Mouse (Mus musculus) forebrain, embryonic 14.5 days (tissue): ENCODE data around the gene Podxl2. TPM values are rescaled to one million over a fixed set of nuclear protein-coding genes. Genes with fewer than 3 reads are reported as not detected.

Experiments
- ATAC-seq: fragments of 200-750 bp; cut with Nextera tagmentation; 2 replicates; pipeline ENCODE4 v1.8.0; 2017; ENCODE audit warnings: mild to moderate bottlenecking, moderate library complexity
- DNase-seq: peaks from one replicate; pipeline ENCODE4 v3.0.0-alpha.2; 2015; ENCODE audit warnings: low spot score
- H3K27ac ChIP-seq: fragments of 300-500 bp; sonication (generic); 2 replicates; pipeline ENCODE4 v1.5.1; 2014; ENCODE audit warnings: low read depth, mild to moderate bottlenecking, control low read depth, low read length, moderate library complexity
- H3K27me3 ChIP-seq: fragments of 300-500 bp; sonication (generic); replicated peaks from 2 replicates; pipeline ENCODE4 v1.6.1; 2014; ENCODE audit warnings: low read length, control low read depth, mixed read lengths; ENCODE audit not compliant: control insufficient read depth, insufficient read depth
- H3K36me3 ChIP-seq: fragments of 300-500 bp; sonication (generic); 2 replicates; pipeline ENCODE4 v1.6.1; 2014; ENCODE audit warnings: low read length, control low read depth; ENCODE audit not compliant: control insufficient read depth, insufficient read depth
- H3K4me1 ChIP-seq: fragments of 300-500 bp; sonication (generic); 2 replicates; pipeline ENCODE4 v1.6.1; 2014; ENCODE audit warnings: antibody characterized with exemption, low read length, control low read depth; ENCODE audit not compliant: control insufficient read depth, insufficient read depth
- H3K4me2 ChIP-seq: fragments of 300-500 bp; sonication (generic); 2 replicates; pipeline ENCODE4 v1.6.1; 2014; ENCODE audit warnings: mild to moderate bottlenecking, control low read depth, low read length
- H3K4me3 ChIP-seq: fragments of 300-500 bp; sonication (generic); 2 replicates; pipeline ENCODE4 v1.5.1; 2014; ENCODE audit warnings: low read depth, low read length, control low read depth
- H3K9ac ChIP-seq: fragments of 300-500 bp; sonication (generic); 2 replicates; pipeline ENCODE4 v1.6.1; 2014; ENCODE audit warnings: mild to moderate bottlenecking, low read length, control low read depth, moderate library complexity
- H3K9me3 ChIP-seq: fragments of 300-500 bp; sonication (generic); replicated peaks from 2 replicates; pipeline ENCODE4 v1.6.1; 2016; ENCODE audit warnings: low read length, control low read depth, mixed read lengths; ENCODE audit not compliant: control insufficient read depth
- WGBS: fragments of 180-500 bp; shearing (Covaris S2); extraction: QIAGEN DNeasy Blood & Tissue Kit; methylation state at CpG from one replicate; pipeline ENCODE4 v1.1.7; 2014; 5-methylcytosine and 5-hydroxymethylcytosine counted together
- polyA plus RNA-seq: library from polyadenylated mRNA; unstranded; fragments of >200 nt; fragmentation: Nextera tagmentation; extraction: Ambion mirVana; gene quantifications from 2 replicates; pipeline ENCODE4 v1.2.1, GENCODE M21; 2014

Gene Podxl2
- polyA plus RNA-seq, 1 experiment from 2014 or later, result 334 TPM

DNA sequence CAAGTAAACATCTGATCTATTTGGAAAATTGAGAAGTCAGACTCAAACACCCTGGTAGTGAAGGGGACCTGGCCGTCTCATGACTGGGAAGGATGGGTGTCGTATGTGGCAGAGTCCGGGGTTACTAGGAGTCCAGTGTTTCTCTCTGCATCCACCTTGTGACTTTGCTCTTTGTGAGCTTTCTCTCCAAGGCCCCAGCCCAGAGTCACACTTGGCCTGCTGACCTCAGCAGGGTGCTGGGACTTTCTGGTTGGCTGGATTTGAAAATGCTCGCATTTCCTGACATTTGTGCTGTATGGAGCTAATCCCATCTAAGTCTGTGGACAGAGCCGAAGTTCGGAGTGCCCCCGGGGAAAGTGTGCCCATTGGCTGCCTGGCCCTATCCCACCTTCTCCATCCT, 30.2 kb upstream of the Podxl2 start:
- Histone ChIP-seq H3K27ac (no peak overlapping the region), H3K4me3 (no peak overlapping the region), H3K4me2 (no peak overlapping the region), H3K9ac (no peak overlapping the region), H3K36me3 (peaks cover 7% of the 10 kb centered on the region), H3K4me1 (peaks cover 18% of the 10 kb centered on the region), H3K27me3 (no peaks in the 10 kb centered on the region), H3K9me3 (no peaks in the 10 kb centered on the region)
- WGBS, result 81% methylated on average over 7 of the region's 7 CpGs
- DNase-seq (no peak), ATAC-seq (no peak)

DNA sequence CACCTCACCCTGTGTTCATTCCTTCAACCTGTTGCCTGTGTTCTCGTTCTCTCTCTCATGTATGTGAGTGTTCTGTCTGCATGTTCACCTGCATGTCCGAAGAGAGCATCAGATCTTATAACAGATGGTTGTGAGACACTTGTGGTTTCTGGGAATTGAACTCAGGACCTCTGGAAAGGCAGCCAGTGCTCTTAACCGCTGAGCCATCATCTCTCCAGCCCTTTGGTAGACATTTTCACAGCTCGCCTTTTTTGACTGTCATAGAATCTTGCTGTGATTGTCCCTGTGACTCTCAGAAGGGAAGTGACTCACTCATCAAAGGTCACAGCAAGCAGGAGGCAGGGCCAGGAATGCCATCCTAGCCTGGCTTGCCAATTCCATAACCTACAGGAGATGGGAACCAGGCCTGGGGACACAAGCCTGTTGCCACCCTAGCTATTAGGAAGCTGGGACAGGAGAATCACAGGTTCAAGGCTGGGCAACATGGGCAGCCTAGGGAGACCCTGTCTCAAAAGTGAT, 29.7 kb upstream of the Podxl2 start:
- Histone ChIP-seq H3K36me3 (peaks cover 2% of the 10 kb centered on the region; the same call in 1 of the 2 replicates), H3K9ac (no peak overlapping the region), H3K4me1 (peaks cover 18% of the 10 kb centered on the region), H3K4me3 (no peak overlapping the region), H3K27ac (no peak overlapping the region), H3K4me2 (no peak overlapping the region), H3K9me3 (no peaks in the 10 kb centered on the region), H3K27me3 (no peaks in the 10 kb centered on the region)
- WGBS, result 85% methylated on average over 4 of the region's 4 CpGs
- ATAC-seq (no peak), DNase-seq (no peak)

GRCm38 (mm10) chr6:88903708-88904107, 28.9 kb upstream of the Podxl2 start:
- Histone ChIP-seq H3K4me2 (peak overlapping the region; percentile 92; the same call in 1 of the 2 replicates), H3K4me1 (peaks cover 18% of the 10 kb centered on the region), H3K27ac (no peak overlapping the region), H3K36me3 (no peaks in the 10 kb centered on the region), H3K4me3 (no peak overlapping the region), H3K27me3 (no peaks in the 10 kb centered on the region), H3K9ac (no peak overlapping the region), H3K9me3 (no peaks in the 10 kb centered on the region)
- DNase-seq, result no peak
- 81% methylated on average over 5 of the region's 5 CpGs for WGBS
- ATAC-seq, result no peak

DNA sequence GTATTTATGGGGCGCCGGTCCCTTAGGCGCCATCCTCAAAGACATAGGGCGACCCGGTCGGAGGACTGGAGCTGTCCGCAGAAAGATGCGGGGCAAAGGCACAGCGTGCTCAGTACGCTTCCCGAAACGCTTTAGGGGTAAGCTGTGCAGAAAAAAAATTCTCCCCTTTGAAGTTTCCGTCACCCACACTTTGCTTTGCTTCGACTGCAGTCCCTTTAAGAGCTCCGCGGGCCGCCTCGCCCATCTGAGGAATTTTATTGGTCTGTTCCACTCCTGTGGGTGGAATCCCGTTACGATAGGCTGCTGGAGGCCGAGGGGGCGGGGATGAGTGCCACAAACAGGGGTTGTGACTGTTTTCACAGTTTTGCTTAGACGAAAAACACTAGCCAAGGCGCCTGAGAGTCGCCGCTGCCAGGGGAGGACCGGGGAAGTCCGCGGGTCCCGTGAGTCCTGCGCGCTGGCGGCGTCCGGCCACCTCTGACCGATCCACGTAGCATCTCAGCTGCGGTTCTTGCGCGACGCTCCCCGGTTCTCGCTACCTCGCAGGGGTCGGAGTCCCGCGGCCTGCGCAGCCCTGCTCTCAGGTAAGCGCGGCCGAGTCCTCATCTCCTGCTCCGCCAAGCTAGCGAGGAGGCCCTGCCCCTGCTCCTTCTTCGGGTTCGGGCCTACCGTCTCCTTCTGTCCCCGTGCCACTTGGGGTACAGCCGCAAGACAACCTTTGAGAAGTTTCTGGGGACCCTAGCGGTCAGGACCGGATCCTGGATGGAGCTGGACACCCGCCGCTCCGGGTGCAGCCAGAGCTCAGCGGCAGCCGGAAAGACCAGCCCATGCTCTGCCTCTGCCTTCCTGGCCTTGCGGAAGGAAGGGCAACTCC, 27.3 kb upstream of the Podxl2 start, which contains the start of gene Tpra1:
Gene Tpra1 (plus strand): TSS at position 305 of the 874 bp plus-strand sequence.
- no peaks in the 10 kb centered on the region for H3K36me3 ChIP-seq
- peak within 1 kb of the TSS; percentile 79 for H3K4me3 ChIP-seq
- peak within 1 kb of the TSS; percentile 68 for H3K27ac ChIP-seq
- H3K9ac ChIP-seq, result peak within 1 kb of the TSS; percentile 81
- WGBS, result under 1% methylated on average over 66 of the region's 66 CpGs
- no peaks in the 10 kb centered on the region for H3K9me3 ChIP-seq
- peak within 1 kb of the TSS; percentile 92 for H3K4me2 ChIP-seq
- peaks cover 21% of the 10 kb centered on the region for H3K4me1 ChIP-seq
- ATAC-seq (peak; percentile 91), DNase-seq (peak; percentile 99)
- H3K27me3 ChIP-seq, result no peaks in the 10 kb centered on the region

- H3K27me3 ChIP-seq, result no peaks in the 10 kb centered on the region
- ATAC-seq, result no peak; the same call in 1 of the 2 replicates
- H3K4me3 ChIP-seq, result peak overlapping the region; percentile 79
- DNase-seq, result peak; percentile 31
- H3K9ac ChIP-seq, result peak overlapping the region; percentile 81
- H3K4me2 ChIP-seq, result peak overlapping the region; percentile 92
- H3K36me3 ChIP-seq, result no peaks in the 10 kb centered on the region
- H3K9me3 ChIP-seq, result no peaks in the 10 kb centered on the region
- H3K27ac ChIP-seq, result peak overlapping the region; percentile 15; the same call in 1 of the 2 replicates
- 6% methylated on average over 5 of the region's 5 CpGs for WGBS
- H3K4me1 ChIP-seq, result peaks cover 26% of the 10 kb centered on the region
These were observed 26.6 kb upstream of the Podxl2 start for GRCm38 (mm10) chr6:88901471-88901870.

DNA sequence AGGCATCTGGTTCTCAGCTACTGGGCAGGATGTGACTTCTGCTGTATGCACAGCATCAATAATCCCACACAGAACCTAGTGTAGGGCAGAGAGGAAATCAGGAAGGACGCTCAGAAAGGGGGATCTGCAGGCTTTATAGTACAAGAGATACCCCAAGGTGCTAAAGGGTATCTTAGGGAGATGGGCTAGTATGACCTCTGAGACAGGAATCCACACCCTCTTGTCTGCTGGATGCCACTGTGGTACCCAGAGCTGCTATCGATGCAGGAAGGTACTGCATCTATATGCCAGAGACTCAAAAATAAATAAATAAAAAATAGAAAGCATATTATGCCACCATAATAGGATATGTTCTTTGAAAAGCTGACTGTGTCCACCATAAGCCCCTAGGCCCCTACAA, 24.8 kb upstream of the Podxl2 start:
- Histone ChIP-seq H3K27ac (no peak overlapping the region), H3K9me3 (no peaks in the 10 kb centered on the region), H3K27me3 (no peaks in the 10 kb centered on the region), H3K4me2 (no peak overlapping the region), H3K4me3 (no peak overlapping the region), H3K9ac (no peak overlapping the region), H3K4me1 (peaks cover 26% of the 10 kb centered on the region), H3K36me3 (0 out of 2 replicates have a peak, but pooled peaks cover 7% of the 10 kb centered on the region)
- DNase-seq (no peak), ATAC-seq (no peak)
- WGBS, result 87% methylated on average over 2 of the region's 2 CpGs

DNA sequence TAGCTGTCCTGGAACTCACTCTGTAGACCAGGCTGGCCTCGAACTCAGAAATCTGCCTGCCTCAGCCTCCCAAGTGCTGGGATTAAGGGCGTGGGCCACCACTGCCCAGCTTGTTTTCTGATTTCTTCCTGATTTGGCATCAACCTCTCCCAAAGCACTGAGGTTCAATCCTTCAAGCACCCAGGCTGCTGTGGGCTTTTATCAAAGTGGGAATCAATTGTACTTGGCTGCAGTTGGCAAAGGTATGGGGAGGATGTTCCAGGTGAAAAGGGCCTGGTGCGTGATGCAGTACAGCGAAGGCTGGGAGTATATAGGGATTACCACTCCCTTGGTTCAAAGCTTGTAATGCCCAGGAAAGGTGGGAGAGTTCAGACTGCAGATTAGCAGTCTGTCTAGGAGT, 24.2 kb upstream of the Podxl2 start:
- no peak overlapping the region for H3K27ac ChIP-seq
- DNase-seq (no peak), ATAC-seq (no peak)
- 0 out of 2 replicates have a peak overlapping the region, but pooled peaks have one; percentile 18 for H3K9ac ChIP-seq
- peaks cover 26% of the 10 kb centered on the region for H3K4me1 ChIP-seq
- 61% methylated on average over 4 of the region's 4 CpGs for WGBS
- H3K9me3 ChIP-seq, result no peaks in the 10 kb centered on the region
- H3K4me3 ChIP-seq, result no peak overlapping the region
- peak overlapping the region; percentile 91; the same call in 1 of the 2 replicates for H3K4me2 ChIP-seq
- H3K36me3 ChIP-seq, result 0 out of 2 replicates have a peak, but pooled peaks cover 9% of the 10 kb centered on the region
- H3K27me3 ChIP-seq, result no peaks in the 10 kb centered on the region

DNA sequence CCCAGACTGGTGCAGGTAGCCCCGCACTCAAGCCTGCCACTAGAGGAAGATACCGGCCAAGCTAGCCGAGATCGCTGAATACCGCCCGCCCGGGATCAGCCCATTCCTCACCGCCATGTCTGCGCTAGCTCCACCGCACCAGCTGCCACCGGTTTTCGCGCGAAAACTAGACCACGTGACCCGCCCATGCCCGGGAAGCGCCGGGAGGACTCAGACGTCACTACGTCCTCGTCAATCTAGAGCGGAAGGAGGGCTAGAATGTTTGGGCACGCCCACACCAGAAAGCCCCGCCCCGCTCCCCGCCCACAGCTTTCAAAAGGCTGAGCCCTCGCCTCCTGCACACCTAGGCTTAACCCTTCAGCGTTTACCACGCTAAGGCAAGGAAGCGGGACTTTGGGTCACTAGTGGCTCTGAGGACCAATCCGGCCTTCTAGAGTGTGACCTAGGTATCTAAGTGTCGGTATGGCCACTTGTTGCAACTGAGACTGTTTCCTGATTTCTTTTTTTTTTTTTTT, 23.7 kb upstream of the Podxl2 start, which contains the start of gene Mcm2:
Gene Mcm2 (minus strand): TSS at position 247 of the 515 bp plus-strand sequence.
- ATAC-seq (peak; percentile 81), DNase-seq (peak; percentile 97)
- peak within 1 kb of the TSS; percentile 91 for H3K4me2 ChIP-seq
- peak within 1 kb of the TSS; percentile 80 for H3K9ac ChIP-seq
- H3K27ac ChIP-seq, result peak within 1 kb of the TSS; percentile 78
- H3K9me3 ChIP-seq, result no peaks in the 10 kb centered on the region
- peaks cover 22% of the 10 kb centered on the region for H3K4me1 ChIP-seq
- under 1% methylated on average over 33 of the region's 33 CpGs for WGBS
- 0 out of 2 replicates have a peak, but pooled peaks cover 11% of the 10 kb centered on the region for H3K36me3 ChIP-seq
- H3K4me3 ChIP-seq, result peak within 1 kb of the TSS; percentile 60
- no peaks in the 10 kb centered on the region for H3K27me3 ChIP-seq
